Mouse (Mus musculus) lung, embryonic 16.5 days (tissue): Measurements from ENCODE around the gene Gm8947. TPM values are rescaled to one million over a fixed set of nuclear protein-coding genes. Genes with fewer than 3 reads are reported as not detected.
"Not testable (repeated sequence)": the region's sequence is repeated elsewhere in the genome, so short reads cannot be mapped to it uniquely, and the experiment has no call there.

Experiments
- ATAC-seq: fragments of 200-750 bp; cut with Nextera tagmentation; 2 replicates; pipeline ENCODE4 v1.8.0; 2017; ENCODE audit warnings: low read depth, mild to moderate bottlenecking, moderate library complexity
- H3K27ac ChIP-seq: fragments of 300-500 bp; sonication (generic); 2 replicates; pipeline ENCODE4 v1.5.1; 2014; ENCODE audit warnings: mild to moderate bottlenecking, control low read depth, low read length
- H3K27me3 ChIP-seq: fragments of 300-500 bp; sonication (generic); 2 replicates; pipeline ENCODE4 v1.6.1; 2014; ENCODE audit warnings: low read depth, low read length, mixed read lengths; ENCODE audit not compliant: control insufficient read depth, insufficient read depth
- H3K36me3 ChIP-seq: fragments of 300-500 bp; sonication (generic); 2 replicates; pipeline ENCODE4 v1.6.1; 2014; ENCODE audit warnings: low read length; ENCODE audit not compliant: control insufficient read depth, insufficient read depth
- H3K4me1 ChIP-seq: fragments of 300-500 bp; sonication (generic); replicated peaks from 2 replicates; pipeline ENCODE4 v1.6.1; 2014; ENCODE audit warnings: low read length, mixed read lengths; ENCODE audit not compliant: control insufficient read depth, insufficient read depth
- H3K4me2 ChIP-seq: fragments of 300-500 bp; sonication (generic); 2 replicates; pipeline ENCODE4 v1.6.1; 2014; ENCODE audit warnings: low read depth, low read length, control low read depth
- H3K4me3 ChIP-seq: fragments of 300-500 bp; sonication (generic); 2 replicates; pipeline ENCODE4 v1.5.1; 2014; ENCODE audit warnings: mild to moderate bottlenecking, low read length, control low read depth
- H3K9ac ChIP-seq: fragments of 300-500 bp; sonication (generic); 2 replicates; pipeline ENCODE4 v1.6.1; 2014; ENCODE audit warnings: low read length, control low read depth
- H3K9me3 ChIP-seq: fragments of 300-500 bp; sonication (generic); 2 replicates; pipeline ENCODE4 v1.6.1; 2016; ENCODE audit warnings: low read length; ENCODE audit not compliant: control insufficient read depth
- WGBS: fragments of 180-500 bp; shearing (Covaris S2); extraction: QIAGEN DNeasy Blood & Tissue Kit; methylation state at CpG from one replicate; pipeline ENCODE4 v1.1.7; 2014; 5-methylcytosine and 5-hydroxymethylcytosine counted together
- polyA plus RNA-seq: library from polyadenylated mRNA; unstranded; fragments of >200 nt; fragmentation: Nextera tagmentation; extraction: Ambion mirVana; gene quantifications from 2 replicates; pipeline ENCODE4 v1.2.1, GENCODE M21; 2015

Gene Gm8947
- polyA plus RNA-seq, 1 experiment from 2014 or later: not detected

- WGBS: 62% methylated on average over 2 of the region's 2 CpGs
- Histone ChIP-seq H3K4me3 (no peak overlapping the region), H3K9ac (no peak overlapping the region), H3K4me2 (no peak overlapping the region), H3K27ac (no peak overlapping the region), H3K9me3 (no peaks in the 10 kb centered on the region), H3K4me1 (no peaks in the 10 kb centered on the region), H3K36me3 (no peaks in the 10 kb centered on the region), H3K27me3 (no peaks in the 10 kb centered on the region)
- ATAC-seq: no peak
Observed at GRCm38 (mm10) chr1:151178505-151179083, 13.6 kb upstream of the Gm8947 start.

GRCm38 (mm10) chr1:151180167-151180566 is 12.0 kb upstream of the Gm8947 start:
- H3K4me1 ChIP-seq: no peaks in the 10 kb centered on the region
- whole genome bisulfite sequencing: 71% methylated on average over 2 of the region's 2 CpGs
- H3K9ac ChIP-seq: no peak overlapping the region
- H3K27me3 ChIP-seq: no peaks in the 10 kb centered on the region
- H3K36me3 ChIP-seq: no peaks in the 10 kb centered on the region
- no peak overlapping the region for H3K27ac ChIP-seq
- no peak for ATAC-seq
- H3K4me3 ChIP-seq: no peak overlapping the region
- no peaks in the 10 kb centered on the region for H3K9me3 ChIP-seq
- no peak overlapping the region for H3K4me2 ChIP-seq

GRCm38 (mm10) chr1:151182266-151182665 is 9.9 kb upstream of the Gm8947 start, which contains the start of gene Gm47985:
Gm47985 (plus strand) TSS chr1:151182537.
- not testable (repeated sequence) for H3K9me3 ChIP-seq, H3K27ac ChIP-seq, H3K36me3 ChIP-seq, H3K4me3 ChIP-seq, ATAC-seq, H3K27me3 ChIP-seq, H3K9ac ChIP-seq, H3K4me1 ChIP-seq, H3K4me2 ChIP-seq
- WGBS: no CpG with 5 or more reads among the region's 7 CpGs

- H3K4me1 ChIP-seq, H3K4me3 ChIP-seq, H3K36me3 ChIP-seq, H3K9ac ChIP-seq, H3K27ac ChIP-seq, H3K27me3 ChIP-seq, H3K4me2 ChIP-seq, ATAC-seq, H3K9me3 ChIP-seq: not testable (repeated sequence)
- WGBS: 62% methylated on average over 3 of the region's 3 CpGs
Observed at GRCm38 (mm10) chr1:151186186-151186585, 6.0 kb upstream of the Gm8947 start.

- H3K36me3 ChIP-seq, H3K9ac ChIP-seq, H3K4me3 ChIP-seq, H3K4me1 ChIP-seq, H3K9me3 ChIP-seq, H3K4me2 ChIP-seq, H3K27ac ChIP-seq, ATAC-seq, H3K27me3 ChIP-seq: not testable (repeated sequence)
- 71% methylated on average over 4 of the region's 4 CpGs for WGBS
Observed at GRCm38 (mm10) chr1:151186879-151187424, 5.2 kb upstream of the Gm8947 start.

- Histone ChIP-seq H3K27ac (no peak overlapping the region), H3K9ac (no peak overlapping the region), H3K9me3 (no peaks in the 10 kb centered on the region), H3K27me3 (no peaks in the 10 kb centered on the region), H3K4me3 (no peak overlapping the region), H3K4me2 (no peak overlapping the region), H3K4me1 (no peaks in the 10 kb centered on the region), H3K36me3 (no peaks in the 10 kb centered on the region)
- 83% methylated on average over 4 of the region's 4 CpGs for WGBS
- ATAC-seq: no peak
Observed at GRCm38 (mm10) chr1:151188469-151188868, 3.7 kb upstream of the Gm8947 start.

GRCm38 (mm10) chr1:151192739-151193138 is 563 bp downstream of the Gm8947 start:
- 90% methylated on average over 14 of the region's 15 CpGs for WGBS
- not testable (repeated sequence) for H3K27me3 ChIP-seq, H3K4me2 ChIP-seq

GRCm38 (mm10) chr1:151195986-151196385 is 3.8 kb downstream of the Gm8947 start:
- not testable (repeated sequence) for H3K9me3 ChIP-seq, ATAC-seq, H3K36me3 ChIP-seq, H3K4me1 ChIP-seq, H3K27ac ChIP-seq, H3K27me3 ChIP-seq, H3K9ac ChIP-seq, H3K4me2 ChIP-seq, H3K4me3 ChIP-seq
- 67% methylated on average over 4 of the region's 4 CpGs for WGBS

More at GRCm38 (mm10) chr1:151192739-151193138, 563 bp downstream of the Gm8947 start:
- not testable (repeated sequence) for H3K27ac ChIP-seq, H3K36me3 ChIP-seq, H3K9me3 ChIP-seq, H3K4me1 ChIP-seq, H3K9ac ChIP-seq, H3K4me3 ChIP-seq, ATAC-seq

- H3K36me3 ChIP-seq, ATAC-seq, H3K4me1 ChIP-seq, H3K4me3 ChIP-seq, H3K9me3 ChIP-seq, H3K4me2 ChIP-seq, H3K27ac ChIP-seq, H3K27me3 ChIP-seq, H3K9ac ChIP-seq: not testable (repeated sequence)
- 69% methylated on average over 3 of the region's 3 CpGs for WGBS
Observed at GRCm38 (mm10) chr1:151196690-151197089, 4.5 kb downstream of the Gm8947 start.
